Mouse (Mus musculus) cerebellum, adult 9-11 months (tissue): ENCODE data around the gene Otulin.

Experiments
- DNase-seq: peaks from one replicate; pipeline ENCODE4 v3.0.0; 2022

Otulin gene

DNA sequence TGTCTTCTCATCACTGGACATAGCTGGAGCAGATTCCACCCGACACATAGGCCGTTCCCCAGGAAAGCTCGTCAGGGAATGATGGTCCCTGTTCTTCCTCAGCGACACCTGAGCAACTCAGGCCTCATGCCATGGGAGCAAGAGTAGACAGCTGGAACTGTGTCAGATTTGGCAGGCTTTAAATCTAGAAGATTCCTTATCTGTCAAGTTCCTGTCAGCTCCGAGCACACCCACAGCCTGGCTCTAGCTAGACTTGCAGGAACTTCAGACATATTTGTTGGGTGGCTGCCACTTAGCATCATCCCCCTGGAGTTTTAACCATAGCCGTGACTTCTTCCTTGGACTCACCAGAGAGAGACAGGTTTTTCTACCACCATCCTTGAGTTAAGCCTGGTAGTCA lies 82.4 kb downstream of the Otulin start:
- DNase-seq, result no peak

DNA sequence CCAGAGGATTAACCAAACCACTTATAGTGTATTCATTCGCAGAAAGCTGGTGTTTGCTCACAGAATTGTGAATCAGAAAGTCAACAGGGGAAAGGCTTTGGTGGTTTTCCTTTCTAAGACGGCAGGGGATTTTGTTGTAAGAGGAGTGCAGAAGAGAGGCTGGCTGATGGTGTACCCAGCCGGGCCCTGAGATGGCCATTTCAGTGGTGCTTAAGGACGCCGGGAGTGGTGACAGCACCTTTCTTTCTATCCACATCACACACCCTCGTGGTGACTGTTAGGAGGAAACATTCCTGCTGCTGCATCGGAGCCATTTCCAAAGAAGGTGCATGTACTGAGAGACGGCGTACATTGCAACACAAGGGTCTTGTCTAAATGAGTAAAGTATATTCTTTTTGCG lies 85.3 kb downstream of the Otulin start:
- DNase-seq, result no peak

DNA sequence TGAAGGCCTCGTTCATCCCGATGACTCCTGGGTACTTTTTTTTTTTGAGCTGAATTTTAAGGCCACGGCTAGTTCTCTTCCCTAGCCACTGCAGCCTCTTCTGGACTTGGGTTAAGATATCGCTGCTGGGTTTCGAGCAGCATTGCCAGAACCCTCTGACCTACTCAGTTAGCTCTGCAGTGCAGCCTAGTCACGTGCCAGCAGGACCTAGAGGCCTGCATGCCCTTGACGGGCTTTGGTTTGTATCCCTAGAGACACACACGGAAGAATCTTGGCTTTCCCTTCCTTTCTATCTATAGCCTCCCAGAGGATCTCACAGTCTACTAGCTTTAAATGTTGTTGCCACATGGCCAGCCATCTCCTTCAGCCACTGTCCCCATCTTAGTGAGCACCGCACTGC lies 90.7 kb downstream of the Otulin start:
- DNase-seq, result no peak

DNA sequence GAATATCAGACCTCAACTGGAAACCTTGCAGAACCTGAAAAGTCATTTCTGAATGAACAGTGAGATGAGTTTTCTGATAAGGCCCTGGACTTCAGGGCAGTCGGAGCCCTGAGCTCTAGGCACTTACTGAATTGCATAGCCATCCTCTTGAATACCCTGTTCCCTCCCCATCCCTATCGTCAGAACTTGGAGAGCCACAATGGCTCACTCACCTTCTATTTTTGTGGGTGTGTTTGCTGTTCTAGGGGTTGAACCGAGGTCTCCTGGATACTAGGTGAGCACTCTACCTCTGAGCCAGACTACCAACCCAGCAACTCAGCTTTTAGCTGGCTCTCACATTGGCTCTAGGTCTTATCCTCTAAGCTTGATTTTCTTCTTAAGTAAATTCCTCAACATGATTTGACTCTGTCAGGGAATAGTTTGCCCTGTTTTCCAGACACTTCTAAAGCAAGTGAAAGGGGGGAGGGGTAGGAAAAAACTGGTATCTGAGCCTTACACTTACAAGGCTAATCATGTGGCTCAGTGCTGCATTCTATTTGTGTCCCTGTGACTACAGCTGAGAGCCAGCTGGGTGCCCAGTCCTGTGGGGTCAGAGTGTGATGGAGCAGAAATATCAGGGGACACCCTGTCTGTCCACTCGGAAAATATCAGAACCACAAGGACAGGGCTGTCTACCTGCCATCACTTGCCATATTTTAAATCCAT lies 92.8 kb downstream of the Otulin start:
- DNase-seq, result no peak

DNA sequence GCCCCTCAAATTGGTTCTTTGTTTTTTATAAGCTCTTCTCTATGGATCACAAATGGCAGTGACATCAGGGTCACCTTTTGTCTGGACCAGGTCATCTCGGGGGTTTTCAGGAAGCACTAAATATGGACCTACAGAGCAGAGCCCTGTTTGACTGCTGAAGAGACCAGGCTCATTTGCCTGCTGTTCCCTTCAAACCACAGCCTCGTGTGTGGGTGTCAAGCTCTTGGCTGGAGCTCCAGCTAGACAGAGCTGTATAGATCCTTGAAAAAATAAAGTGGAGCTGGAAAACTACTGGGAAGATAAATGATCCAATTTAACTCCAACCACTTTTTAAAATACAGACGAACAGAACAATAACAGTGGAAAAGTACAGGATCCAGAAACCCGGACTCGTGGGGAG lies 93.7 kb downstream of the Otulin start:
- DNase-seq, result no peak

DNA sequence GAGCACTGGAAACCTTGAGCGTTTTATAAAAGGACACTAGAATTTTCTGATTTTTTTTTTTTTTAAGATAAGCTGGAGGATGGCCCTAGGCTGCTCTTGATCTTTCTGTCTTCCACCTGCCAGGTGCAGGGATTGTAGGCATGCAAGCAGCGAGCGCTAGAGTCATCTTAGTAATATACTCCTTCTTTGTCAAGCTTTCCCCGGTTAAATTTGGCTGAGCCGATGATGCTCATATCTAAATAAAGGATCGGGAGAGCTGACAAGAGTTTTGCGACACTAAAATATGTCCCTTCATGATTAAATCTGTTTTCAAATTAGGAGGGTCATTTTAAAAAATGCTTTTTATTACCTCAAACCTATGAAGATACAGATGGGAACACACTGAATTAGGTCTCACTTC lies 94.3 kb downstream of the Otulin start:
- no peak for DNase-seq

DNA sequence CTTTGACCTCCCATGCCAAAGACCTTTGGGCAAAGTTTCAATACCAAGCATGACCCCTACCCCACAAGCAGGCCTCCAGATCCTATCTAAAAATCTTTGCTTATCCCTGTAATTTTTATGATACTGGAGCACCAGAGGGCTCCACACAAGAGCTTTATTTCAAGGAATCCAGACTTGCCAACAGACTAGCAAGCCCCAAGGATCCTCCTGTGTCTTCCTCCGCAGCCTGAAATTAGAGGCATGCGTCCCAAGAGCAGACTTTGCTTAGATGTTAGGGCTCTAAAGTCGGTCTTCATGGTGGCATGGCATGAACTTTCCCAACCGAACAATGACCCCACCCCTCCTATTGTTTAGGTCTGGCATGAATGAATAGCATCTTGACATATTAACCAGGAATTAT lies 94.8 kb downstream of the Otulin start:
- no peak for DNase-seq

DNA sequence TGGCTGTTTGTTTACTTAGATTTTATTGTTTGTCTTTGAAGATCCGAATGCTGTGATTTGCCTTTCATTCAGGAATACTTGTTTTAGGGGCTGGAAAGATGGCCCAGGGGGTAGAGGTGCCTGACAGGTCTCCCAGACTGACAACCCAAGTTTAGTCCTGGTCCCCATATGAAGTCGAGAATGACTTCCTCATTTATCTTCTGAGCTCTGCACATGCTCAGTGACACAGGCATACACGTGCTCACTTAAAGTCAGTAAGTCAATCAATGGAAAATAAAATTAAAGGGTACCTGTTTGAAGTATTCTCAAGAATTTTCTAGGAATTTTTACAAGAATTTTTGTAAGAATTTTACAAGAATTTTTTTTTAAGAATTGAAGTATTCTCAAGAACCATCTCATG lies 97.5 kb downstream of the Otulin start:
- no peak for DNase-seq

DNA sequence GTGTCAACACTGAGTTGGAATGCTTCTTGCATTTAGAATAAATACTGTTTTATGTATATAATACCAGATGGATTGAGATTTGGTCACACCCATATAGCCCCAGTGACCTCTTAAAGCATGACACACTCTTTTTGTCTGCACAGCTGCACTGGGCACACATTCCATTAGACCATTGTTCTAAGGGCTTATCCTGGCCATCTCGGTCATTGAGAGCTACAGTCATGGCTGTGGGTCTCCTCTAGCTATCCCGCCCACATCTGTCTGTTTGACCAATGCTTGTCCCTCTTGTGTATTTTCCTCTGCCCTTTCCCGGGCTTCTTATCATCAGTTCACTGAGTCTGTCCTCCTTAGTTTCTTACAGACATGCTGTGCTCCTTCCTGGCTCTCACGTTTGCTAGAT lies 100.5 kb downstream of the Otulin start:
- DNase-seq, result no peak

DNA sequence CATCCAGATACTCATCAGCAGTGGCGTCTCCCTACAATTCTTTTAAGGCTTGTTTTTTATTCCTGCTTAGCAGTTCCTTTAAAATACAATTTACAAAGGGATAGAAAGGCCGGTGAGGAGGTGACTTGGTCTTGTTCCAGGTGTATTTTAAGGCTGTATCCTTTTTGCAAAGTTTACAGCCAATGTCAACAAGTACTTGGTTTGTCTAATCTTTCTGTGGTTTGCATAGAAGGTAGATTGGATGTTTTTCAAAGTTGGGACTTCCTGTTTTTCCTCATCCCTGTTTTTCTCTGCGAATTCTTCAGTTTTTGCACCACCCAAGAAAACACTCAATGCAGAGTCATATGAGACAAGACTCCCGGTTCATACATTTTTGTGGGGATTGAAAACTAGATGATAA lies 101.6 kb downstream of the Otulin start:
- no peak for DNase-seq

DNA sequence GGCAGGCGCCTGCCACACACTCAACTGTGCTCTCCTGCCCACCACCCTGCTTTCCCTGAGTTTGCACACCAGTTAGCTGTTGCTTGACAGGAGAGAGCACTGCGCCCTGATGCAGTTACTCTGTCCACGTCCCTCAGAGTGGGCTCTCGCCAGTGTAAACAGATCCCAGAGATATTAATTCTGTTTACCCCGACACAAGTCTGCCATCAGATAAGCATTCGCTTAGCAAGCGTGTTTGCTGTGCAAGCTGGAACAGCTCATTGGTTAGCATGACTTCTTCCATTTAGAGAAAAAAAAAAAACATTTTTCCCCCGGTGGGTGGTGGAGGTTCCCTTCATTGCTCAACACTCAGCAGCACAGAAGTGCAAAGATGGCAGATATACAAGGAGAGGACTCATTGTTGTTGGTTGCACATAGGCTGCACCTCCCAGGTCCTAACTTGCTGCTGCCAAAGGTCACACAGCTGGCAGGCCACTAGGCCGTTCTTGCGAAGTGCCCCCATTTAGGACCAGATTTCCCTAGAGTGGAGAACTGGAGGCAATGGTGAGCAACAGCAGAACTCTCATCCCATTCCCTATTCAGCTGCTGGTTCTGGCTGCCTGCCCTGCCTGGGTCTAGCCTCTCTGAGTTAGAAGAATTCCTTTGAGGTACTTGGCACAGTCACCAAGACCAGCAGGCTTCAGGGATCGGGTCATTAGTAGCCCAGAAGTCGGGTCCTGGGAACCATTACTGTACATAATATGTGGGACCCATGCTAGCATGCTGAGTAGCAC lies 105.1 kb downstream of the Otulin start:
- DNase-seq, result no peak

DNA sequence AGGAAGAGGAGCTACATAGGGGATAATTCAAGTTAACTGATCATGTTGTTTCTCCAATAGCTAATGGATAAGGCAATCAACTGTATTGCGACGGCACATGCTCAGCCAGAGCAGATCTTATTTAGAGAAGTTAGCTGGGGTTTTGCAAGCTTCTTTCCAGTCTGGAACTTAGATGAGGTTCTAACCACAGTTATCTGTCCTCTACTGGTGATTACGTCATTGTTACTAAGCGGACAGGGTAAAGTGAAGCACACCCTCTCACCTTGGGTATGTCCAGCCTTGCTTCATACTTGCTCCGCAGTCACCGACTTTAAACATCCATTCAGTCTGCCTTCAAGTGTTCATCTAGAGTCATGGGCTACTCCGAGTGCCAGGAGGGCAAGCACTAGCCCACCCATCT lies 110.6 kb downstream of the Otulin start:
- DNase-seq, result no peak

DNA sequence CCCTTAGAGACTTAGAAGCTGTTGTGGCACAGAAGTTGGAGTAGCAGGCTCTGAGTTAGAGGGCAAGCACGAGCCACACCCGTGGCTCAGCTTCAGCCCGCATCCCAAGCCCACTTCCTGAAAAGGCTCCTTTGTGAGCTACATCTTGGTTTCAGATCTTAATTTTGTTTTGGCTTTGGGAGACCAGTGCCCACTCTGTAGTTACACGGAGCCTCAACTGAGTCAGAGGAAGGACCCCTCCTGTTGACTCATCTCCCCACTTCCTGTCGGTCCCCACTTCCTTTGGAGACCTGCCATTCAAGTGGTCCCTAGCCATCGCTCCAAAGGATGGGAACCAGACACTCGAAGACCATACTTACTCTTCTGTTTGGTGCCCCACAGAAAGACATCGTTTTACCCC lies 112.5 kb downstream of the Otulin start:
- DNase-seq, result no peak

DNA sequence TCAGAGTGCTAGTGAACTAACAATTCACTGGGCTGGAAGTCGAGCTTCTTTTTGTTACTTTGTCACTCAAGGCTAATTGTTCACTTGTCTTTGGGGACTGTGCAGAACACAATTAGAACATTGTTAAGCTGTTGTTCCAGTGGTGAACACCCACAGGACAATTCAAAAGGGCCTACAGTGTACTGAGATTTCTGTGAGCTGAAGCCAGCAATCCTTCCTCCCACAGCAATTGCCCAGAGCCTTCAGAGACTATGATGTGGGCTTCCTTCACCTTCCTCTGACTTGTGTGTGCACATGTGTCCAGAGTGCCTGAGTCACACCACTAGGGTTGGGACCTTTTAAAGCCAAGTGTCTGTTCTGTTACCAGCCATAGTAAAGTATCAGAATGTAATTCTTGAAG lies 113.6 kb downstream of the Otulin start:
- no peak for DNase-seq

DNA sequence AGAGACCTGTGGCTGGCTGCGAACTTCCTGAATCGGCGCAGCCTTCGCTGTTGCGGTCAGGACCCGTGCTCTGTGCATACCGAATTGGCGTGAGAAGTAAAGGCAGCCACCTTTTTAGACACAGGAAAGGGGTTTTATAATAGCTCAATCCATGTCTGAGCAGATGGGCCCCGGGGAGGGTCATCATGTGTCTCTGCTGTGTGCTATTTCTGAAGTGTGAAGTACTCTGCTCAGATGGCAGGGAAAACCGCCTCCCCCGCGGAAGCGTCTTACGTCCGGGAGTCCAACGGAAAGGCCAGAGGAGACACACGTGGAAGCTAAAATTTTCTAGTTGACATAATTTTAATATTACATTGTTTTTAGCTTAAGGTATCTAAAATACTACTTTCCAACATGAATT lies 121.5 kb downstream of the Otulin start:
- peak; percentile 77 for DNase-seq

DNA sequence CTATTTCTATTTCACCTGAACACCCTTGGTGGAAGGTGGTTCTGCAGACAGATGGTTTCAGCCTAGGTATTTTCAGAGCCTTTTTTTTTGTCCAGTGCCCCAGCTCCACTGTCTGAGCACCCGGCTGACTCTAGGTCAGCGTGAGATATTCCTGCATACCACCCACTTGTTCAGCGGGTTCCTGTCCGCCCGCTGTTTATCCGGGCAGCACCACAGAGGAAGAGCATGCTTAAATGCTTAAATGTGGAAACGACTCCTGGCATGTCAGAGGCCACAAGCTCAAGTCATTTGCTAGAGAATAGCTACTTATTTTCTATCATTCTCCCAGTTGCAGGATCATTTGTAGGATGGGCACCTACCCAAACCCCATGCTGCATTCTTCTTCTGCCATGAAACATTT lies 122.3 kb downstream of the Otulin start:
- no peak for DNase-seq

DNA sequence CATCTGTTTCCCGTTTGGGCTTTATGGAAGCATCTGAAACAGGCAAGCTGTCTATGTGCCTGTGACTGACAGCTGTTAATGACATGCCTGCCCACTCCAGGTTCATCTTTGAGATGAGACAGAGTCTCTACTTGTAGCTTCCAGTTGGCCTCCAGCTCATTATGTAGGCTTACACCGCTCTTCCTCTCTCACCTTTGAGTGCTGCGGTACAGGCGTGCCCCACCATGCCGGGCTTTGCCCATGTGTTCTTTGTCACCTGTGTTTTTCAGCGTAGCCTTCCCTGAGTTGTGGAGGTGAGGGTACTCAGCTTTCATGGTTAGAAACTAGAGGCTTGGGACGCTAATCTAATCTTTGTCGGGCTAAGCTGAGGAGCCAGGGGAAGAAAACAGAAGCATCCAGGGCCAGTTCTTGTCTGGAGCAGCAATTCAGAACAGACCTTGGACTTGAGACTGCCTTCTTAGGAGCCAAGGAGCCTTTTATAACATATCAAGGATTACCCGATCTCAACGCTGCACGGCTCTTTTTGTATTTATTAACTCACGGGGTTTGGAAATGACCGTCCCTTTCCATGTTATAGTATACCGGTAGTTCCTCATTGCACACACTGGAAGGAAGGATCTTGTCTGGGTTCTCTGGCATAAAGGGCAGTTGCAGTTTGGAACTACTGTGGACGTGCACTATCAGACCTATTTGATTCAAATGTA lies 123.4 kb downstream of the Otulin start:
- DNase-seq, result no peak

DNA sequence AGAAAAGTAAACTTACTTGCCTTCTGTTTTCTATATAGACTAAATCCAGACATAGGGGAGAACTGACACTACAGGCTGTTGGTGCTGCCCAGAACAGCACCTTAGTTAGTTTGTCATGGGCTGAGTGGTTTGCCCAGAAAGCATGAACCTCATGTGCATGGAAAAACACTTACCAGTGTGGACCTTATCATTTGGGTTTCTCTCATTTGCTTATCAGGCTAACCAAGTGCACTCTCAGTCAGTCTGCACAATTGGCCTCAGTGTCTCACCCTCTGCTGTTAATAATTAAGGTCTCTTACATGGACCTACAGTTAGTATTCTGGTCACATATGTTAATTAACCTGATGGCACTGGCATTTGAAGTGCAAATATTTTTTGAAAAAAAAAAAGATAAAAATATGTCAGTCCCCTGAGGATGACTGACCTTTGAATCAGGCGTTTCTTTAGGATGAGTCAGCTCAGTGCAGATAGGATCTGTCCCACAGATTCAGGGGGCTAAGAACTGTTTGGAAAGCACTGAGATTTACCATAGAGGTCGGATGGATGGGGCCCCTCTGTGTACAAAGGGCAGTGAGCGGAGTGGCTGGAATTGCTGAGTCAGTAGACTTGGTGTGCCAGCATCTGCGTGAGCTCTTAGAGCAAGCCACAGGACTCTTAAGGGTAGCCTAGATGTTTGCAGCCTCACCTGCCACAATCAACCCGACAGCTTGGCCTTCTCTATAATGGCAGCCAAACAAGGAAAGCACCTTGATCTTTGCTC lies 124.2 kb downstream of the Otulin start:
- no peak for DNase-seq

DNA sequence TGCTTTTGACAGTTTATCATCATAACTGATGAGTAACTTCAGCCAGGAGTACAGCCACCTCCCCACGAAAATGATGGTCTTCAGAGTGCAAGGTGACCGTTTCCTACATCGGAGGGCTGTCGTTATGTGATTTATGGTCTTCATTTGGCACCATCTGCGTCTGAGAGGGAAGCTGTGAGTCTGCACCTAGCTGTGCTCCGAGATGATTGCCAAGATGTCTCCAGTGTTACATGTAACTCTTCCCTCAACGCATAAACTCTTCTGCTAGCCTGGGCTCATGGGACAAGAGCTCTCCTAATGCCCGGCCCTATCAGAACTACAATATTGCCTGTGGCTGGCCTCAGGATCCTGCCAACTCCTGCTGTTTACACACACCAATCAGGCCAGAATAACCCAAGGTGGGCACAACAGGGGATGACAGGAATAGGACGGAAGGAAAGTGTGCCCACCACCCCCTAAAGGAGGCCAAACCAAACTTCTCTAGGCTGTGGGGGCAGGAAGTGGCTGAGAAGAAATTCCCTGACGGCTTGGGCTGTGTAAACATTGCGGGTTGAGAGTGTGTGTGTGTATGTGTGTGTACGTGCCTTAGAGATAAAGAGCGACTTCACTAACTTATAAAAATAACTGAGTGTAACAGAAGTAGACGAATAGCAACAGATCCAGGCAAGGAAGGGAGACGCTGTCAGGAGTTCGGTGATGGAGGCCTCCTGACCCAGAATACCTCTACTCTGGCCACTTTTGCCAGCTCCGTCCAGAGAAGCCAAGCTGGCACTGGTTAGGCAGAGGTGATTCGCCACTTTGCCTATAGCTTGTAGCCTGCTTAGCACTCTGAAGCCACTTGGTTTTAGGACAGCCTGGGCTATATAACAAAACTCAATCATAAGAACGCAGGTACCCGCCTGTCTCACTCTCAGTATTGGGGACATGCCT lies 126.4 kb downstream of the Otulin start:
- DNase-seq, result no peak

DNA sequence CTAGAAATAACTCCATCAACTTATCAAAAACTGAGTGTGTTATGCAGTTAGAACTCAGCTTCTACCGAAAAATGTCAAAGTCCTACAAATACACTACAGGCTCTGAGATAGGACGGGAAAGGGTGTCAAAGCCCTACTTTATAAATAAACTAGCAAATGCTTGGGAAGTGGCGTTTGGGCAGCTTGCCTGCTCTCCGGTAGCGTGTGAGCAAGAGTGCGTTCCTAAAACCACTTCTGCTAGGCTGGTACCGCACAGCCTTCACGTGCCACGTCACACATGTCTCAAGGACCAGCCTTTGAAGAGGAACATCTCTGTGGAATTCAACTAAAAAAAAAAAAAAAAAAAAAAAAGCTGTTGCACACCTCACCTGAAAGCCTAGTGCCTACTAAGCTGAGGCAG lies 127.3 kb downstream of the Otulin start:
- DNase-seq, result no peak

DNA sequence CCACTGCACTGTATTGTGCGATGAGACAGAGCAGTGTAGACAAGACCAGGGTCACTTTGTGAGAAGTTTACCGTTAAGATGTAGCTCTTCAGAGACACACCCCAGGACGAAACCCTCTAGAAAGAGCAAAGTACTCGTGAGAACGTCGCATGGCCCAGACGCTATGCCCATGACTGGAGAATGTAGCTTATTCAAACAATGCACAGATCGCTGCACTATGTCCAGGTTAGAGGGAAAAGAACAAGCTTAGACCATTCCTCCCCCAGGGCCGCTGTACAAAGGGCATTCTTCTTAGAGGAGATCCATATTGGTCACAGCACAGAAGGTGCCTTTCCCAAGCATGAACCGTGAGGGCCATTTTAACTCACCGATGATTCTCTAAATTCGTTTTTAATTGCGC lies 128.2 kb downstream of the Otulin start:
- DNase-seq, result no peak

DNA sequence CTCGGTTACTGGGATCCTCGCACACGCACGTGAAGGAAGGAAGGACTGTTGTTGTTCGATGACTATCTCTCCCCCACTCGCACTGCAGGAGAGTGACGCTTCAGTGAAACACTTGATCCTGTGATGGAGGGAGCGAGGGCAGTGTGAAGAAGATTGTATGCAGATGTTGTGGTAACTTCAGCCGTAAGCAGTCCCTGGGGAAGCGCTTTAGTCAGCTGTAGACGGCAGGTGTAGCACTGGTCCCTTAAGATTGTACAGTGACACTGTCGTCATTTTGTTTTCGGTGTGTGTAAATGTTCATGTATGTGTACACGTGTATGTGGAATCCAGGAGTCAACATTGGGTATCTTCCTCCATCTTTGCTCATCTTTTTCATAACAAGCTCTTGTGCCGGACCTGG lies 130.1 kb downstream of the Otulin start:
- DNase-seq, result no peak
